Mouse (Mus musculus) skeletal muscle tissue, adult 2 months (tissue): Measurements from ENCODE around the gene Hsf5.

ENCODE experiments used
- DNase-seq: peaks from one replicate; pipeline ENCODE4 v3.0.0-alpha.2; 2012; ENCODE audit warnings: low read depth, low spot score

Hsf5 gene

DNA sequence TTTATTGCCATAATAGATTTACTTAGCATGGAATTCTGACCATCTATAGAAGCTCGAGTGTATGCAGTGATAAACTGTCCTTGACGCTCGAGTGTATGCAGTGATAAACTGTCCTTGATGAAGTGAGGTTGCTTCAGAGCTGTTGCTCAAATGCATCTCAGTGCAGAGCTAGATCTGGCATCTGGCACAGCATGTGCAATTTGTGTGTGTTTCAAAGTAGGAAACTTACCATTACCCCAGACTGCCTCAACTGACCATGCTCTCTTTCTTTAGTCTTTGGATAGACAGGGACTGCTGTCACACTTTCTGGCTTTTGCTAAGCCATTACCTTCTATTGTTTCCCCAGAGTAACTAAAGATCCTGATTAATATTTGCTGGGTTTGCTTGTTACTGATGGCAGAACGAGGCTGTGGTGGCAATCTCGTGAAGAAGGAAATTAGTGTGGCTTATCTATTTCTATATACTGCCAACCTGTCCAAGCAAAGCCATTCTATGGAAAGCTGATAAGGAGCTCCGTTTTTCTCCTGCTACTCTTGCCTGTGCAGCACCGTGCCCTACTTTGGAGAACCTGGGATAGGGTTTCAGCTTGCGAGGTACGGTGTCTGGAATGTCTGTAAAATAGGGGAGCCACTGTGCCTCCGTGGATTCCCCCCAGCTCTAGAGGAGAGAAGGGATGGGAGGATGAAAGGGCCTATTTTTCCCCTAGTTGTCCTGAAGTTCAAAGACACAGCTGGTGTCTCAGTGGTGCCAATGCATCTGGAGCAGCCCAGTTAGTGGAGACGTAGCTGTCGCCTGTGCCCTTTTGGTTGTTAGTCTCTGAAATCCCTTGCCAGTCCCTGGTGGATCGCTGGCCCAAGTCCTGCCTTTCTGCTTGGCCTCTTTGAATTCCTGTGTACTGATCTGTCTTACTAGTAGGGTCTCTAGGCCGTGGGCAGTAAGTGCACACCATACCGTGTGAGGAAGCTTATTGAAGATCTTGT, 70.6 kb downstream of the Hsf5 start:
- DNase-seq: no peak

DNA sequence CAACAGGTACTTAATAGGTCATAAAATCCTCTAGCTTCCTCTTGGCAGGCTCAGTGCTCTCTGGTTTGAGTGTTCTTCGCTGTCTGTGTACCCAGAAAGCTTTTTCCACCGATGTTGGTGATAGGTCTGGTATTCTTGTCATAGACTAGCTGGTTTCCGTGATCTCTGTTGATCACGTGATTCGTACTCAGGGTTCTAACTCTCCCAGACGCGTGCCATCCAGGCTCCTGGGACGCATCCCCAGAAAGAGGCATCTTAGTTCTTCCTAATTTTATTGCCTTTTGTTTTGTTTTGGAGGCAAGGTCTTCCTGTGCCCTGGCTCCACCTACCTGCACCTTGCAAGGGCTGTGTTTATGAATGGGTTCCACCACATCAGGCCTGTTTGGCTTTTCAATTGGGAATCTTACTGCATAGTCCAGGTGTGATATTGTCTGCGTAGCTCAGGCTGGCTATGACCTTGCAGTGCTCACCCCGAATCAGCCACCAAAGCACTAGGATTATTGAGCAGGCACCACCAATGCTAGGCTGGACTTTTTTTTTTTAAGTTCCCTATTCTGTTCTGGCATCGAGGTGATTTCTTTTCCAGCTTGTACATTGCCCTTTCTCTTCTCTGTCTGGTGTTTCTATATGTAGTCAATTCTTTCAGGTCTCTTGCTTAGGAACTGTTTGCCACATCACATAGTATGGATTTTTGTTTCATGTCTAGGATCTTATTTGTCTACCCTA, 71.7 kb downstream of the Hsf5 start:
- DNase-seq: no peak

DNA sequence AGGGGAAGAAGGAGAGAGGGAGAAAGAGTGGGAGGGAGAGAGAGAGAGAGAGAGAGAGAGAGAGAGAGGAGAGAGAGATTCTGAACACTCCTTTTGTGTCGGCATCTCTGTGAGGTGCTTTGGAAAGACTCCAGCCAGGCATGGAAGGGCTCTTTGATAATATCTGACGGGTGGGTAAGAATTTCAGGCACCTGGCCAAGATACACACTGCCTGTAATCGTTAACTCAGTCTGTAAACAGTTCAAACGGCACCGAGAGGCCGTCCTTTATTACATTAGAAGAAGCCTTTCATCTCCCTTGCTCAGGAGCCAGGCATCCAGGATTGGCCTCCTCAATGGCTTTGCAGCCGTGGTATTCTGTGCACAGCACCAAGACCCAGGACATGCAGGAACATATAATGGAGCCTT, 72.4 kb downstream of the Hsf5 start:
- DNase-seq: no peak

DNA sequence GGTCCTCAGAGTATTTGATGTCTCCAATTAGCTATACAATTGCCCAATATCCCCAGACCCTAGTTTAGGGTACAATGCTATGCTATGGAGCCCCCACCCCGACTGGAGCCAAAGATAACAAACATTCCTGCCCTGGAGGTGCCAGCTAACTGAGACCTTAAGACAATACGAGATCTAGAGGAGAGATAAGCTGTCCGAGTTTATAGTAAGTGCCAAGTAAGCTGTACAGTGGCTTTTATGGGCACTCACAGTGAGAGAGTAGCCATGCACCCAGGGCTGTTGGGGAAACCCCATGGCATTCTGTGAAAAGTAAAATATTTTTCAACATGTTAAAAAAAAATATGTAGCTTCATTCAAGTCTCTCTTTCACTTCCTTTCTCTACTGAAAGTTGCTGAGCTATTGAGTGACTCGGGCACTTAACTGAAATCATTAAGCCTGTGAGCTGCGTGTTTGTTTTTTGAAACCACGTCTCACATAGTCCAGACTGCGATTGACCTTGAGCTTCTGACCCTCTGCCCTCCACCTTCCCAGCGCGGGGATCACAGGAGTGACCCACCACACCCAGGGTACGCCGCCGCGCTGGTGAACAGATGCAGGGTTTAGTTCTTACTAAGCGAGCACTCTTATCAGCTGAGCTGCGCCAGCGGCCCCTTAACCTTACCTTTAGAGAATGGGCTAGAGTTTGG, 73.2 kb downstream of the Hsf5 start:
- DNase-seq: no peak

DNA sequence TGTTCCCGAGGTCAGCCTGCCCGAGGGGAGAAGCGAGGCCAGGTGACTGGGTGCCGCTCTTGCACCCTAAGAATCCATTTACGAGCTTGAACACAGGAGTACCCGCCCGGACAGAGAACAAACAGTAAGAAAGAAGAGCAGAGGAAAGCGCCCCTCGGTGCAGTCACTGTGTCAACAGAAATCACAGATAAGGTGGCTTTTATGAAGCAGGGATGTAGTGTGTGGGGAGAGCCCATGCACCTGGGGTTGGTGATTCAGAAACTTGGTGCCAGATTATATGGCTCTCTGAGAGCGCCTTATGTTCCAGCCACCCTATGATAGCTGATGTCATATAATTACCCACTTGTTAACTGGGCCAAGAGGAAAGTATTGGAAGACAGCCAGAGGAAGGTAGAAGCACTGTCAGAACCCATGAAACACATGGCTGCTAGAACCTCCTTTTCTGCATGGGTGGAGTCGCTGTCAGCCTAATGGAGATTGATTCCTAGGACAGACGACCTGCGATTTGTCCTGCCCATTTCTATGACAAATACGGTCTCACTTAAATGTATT, 80.2 kb downstream of the Hsf5 start:
- no peak for DNase-seq

DNA sequence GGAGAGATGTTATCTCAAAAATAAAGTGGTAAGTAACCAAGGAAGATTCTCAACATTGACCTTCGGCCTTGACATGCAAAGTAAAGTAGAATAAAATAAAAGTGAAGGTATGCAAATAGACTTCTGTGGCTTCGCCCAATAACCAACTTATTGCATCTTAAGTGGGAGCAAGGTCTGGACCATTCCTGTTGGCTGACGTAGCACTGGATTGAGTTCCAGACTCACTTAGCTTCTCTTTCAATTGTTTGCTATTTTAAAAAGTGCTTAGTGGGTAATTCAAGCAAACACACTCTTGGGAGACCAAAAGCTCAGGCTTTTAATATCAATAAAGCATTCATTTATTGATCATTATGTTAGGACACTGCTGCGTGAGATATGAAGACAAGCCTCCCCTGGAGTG, 81.2 kb downstream of the Hsf5 start:
- no peak for DNase-seq

DNA sequence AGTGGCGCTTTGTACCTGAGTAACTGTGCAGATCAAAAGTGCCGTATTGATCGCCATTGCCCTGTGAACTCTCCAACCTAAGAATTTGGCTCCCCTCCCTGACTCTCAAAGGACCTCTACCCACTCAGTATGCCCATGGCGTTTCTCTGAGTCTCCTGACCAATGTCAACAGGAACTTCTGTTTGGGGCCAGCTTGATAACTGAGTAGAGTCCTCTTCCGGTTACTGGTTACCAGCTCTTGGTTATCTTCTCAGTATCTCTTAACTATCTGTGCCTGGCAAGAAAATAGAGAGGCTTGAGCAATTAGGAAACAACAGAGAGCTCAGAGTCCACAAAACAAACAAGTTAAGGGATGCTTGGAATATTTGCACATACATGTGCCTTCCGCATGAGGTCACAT, 84.1 kb downstream of the Hsf5 start:
- no peak for DNase-seq

DNA sequence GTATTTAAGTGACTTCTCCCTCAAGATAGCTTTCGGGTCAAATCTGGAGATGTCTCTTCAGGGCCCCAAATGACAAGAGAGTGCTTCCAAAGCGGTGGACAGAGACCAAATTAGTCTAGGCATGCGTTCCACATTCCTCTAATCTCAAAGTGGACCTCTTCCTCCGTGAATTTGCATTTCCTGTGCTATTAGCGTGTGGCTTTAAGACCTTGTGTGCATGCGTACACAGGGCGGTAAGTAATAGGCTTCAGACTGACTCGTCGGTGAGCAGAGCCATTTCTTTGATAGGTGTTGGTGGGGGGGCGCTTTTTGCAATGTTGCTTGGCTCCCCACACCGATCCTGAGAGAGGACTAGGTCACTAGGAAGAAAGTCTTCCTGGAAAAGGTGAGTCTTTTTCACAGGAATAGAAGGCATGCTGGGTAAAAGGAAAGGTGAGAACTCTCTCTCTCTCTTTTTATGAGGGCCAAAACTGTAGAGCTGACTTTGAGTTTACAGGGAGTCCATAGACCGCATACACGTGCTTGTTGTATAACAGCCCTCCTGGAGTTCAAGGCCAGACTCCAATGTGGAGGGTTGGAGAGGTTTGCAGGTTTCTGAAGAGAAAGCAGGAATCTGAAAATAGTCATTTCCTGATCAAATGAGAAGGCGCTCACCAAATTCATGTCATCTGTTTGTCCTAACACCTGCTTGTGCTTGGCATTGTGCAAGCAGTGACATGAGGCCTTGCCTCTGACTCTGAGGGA, 85.1 kb downstream of the Hsf5 start:
- DNase-seq: no peak

DNA sequence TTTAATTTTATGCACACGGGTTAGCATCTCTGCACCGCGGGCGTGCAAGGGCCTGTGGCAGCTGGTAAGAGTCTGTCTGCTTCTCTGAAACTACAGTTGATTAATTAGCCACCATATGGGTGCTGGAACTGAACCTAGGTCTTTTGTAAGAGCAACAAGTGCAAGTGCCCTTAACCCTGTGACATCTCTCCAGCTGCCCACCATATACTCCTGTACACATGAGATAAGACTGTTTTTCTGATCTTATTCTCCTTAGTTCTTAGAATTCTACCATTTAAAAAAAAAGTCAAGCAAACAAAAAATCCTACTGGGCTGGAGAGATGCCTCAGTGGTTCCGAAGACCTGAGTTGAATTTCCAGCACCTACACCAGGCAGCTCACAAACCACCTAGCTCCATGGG, 86.7 kb downstream of the Hsf5 start:
- DNase-seq: no peak

DNA sequence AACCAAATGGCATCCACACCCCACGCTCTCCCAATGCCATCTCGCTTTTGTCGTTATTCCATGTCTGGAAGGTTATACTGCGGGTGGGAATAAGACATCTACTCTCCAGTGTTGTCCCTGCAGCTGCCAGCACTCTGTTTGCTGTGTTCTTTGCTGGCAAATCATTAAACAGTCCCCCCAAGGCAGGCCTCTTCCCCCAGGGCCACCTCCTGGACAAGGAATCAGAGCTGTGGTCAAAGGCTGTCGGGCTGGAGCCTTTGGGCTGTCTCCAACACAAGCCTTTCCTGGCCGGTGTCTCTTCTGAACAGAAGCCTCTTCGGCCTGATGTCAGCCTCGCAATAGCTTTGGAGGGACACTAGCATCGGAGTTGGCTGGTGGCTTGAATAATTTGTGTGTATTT, 87.3 kb downstream of the Hsf5 start:
- DNase-seq: no peak

DNA sequence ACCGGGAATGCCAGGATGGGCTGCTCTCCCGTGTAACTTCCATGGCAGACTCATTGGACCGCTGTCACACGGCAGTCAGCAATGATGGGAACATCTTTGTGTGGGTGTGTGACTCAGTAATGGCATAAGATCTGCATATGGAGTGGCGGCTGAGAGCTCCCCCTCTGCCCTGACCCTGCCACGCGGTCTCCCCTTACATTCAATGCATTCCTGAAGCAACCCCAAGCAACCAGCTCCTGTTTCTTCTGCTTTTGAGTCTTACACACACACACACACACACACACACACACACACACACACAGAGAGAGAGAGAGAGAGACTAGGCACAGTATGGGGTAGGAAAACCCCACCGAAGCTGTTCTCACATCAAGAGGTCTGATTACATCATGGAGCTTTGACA, 90.6 kb downstream of the Hsf5 start:
- DNase-seq: no peak

DNA sequence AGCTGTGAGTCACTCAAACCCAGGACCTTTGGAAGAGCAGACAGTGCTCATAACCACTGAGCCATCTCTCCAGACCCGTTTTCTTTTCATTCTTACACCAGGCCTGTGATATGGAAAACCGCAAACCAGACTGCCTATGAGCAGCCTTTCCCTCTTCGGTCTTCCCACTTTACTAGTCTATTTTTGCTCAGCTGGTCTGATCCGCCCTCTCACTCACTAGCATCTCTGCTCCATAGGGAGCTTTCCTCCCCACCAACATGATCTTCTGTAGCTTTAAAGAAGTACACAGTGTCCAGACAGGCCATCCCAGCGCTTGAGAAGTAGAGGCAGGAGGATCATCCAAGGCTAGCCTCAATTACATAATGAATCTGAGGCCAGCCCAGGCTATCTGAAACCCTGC, 92.0 kb downstream of the Hsf5 start:
- no peak for DNase-seq
